ENCODE assay signal across 9 mouse cellular contexts in the genomic region with DNA sequence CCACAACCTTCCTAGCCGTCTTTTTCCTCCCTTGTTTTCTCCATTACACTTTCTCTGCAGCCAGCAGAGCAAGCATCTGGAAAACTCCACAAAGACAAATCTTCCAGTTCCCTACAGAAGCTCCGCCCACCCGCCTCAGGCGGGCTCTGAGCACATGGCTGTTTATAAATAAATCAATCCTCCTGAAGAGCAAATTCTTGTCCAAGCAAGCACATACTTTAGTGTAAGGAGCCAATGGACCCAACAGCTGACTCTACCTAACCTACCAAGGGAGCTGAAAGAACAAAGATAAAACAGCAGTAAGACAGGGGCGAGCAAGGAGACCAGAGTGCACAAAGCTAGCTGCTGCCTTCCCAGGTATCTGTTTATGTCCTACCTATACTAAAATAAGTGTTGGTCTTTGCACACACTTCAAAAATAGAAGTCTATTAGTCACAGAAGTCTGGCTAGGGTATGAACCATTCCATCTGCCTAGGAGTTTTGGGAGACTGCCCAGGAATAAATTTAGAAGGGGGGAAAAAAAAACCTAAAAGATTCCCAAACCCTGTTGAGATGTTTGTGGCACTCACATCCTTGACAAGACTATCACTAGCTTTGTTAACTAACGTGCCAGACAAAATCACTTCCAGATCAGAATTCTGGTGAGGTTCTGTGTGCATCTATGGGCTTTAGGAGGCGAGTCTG. TPM values are rescaled to one million over a fixed set of nuclear protein-coding genes. Genes with fewer than 3 reads are reported as not detected.
A peak's percentile ranks its signal among the peaks of the same experiment; 100 is the strongest.
DNase-seq lines count a peak whose midpoint lies in the region; ATAC-seq and TF ChIP-seq lines count a peak whose summit lies in the region.
"Had no signal": no experiment of that assay in that cellular context is flagged by ENCODE, and none has a peak within 500 bp of the region (broad histone marks: within the 10 kb centered on the region; RNA-seq: fewer than 3 reads in every experiment).

No protein-coding gene starts in this region.

- no peaks in the 10 kb centered on the region for H3K36me3 ChIP-seq in kidney, adult 2 months (ENCODE audit: control insufficient read depth, insufficient read depth, low read length)
- peaks cover 27% of the 10 kb centered on the region; the same call in 1 of the 2 replicates for H3K36me3 ChIP-seq in lung, embryonic 15.5 days

- no peak for TF ChIP-seq CTCF in kidney, adult 2 months (conservative IDR thresholded peaks at IDR 0.05; ENCODE audit: insufficient read depth, insufficient read length, low read depth, low read length)

- peak overlapping the region; percentile 70; the same call in 1 of the 2 replicates for H3K27ac ChIP-seq in kidney, adult 2 months (ENCODE audit: insufficient read depth, low read depth, low read length)
- H3K27ac ChIP-seq in lung, embryonic 15.5 days = 0 out of 2 replicates have a peak overlapping the region, but pooled peaks have one; percentile 1

- peak; percentile 44 for DNase-seq in cerebellum, adult 9-10 months
- peak; percentile 50 to 70 for DNase-seq in frontal cortex, adult 2 months (ENCODE audit: extremely low spot score in 1 of 2, low spot score in 1 of 2)
- DNase-seq in kidney, adult 2 months = peak; percentile 74
- no peak for DNase-seq in ovary, adult 18-20 months (ENCODE audit: low spot score)
- DNase-seq in embryo, embryonic 10 days (ENCODE audit: low spot score) = no peak
- no peak for DNase-seq in urinary bladder, postnatal 10 days (ENCODE audit: low spot score)

- peaks cover 3% of the 10 kb centered on the region; the same call in 1 of the 2 replicates for H3K4me1 ChIP-seq in kidney, adult 2 months (ENCODE audit: control insufficient read depth, insufficient read depth, low read length)
- H3K4me1 ChIP-seq in lung, embryonic 15.5 days = peaks cover 7% of the 10 kb centered on the region

- no peak overlapping the region for H3K4me3 ChIP-seq in kidney, adult 2 months (ENCODE audit: insufficient read depth, low read depth, low read length)
- no peak overlapping the region for H3K4me3 ChIP-seq in lung, embryonic 15.5 days

- no peak for TF ChIP-seq POLR2A in kidney, adult 2 months (IDR thresholded peaks at IDR 0.05; ENCODE audit: low read depth, low read length)

- no peak for ATAC-seq in cerebellum, adult (ENCODE audit: insufficient number of reproducible peaks, low FRiP score, low TSS enrichment)
- ATAC-seq in lung, embryonic 15.5 days (ENCODE audit: borderline replicate concordance, extremely low read depth, low FRiP score, low TSS enrichment) = no peak

- H3K9ac ChIP-seq in lung, embryonic 15.5 days = no peak overlapping the region

- 57% methylated on average over 7 of the region's 7 CpGs for WGBS in kidney, adult 2 months
- 54% methylated on average over 7 of the region's 7 CpGs for WGBS in lung, embryonic 15.5 days

- H3K9me3 ChIP-seq in lung, embryonic 15.5 days = no peaks in the 10 kb centered on the region

- H3K27me3 ChIP-seq in kidney, adult 2 months (replicated peaks; ENCODE audit: control insufficient read depth, insufficient read depth, low read length) = no peaks in the 10 kb centered on the region
- no peaks in the 10 kb centered on the region for H3K27me3 ChIP-seq in lung, embryonic 15.5 days
- H3K27me3 ChIP-seq: CH12.LX had no signal

- no peak overlapping the region for H3K4me2 ChIP-seq in lung, embryonic 15.5 days

RNA-seq across cellular contexts. Expression of a gene that starts 36.2 kb away (rescaled TPM):
- polyA plus RNA-seq in frontal cortex, adult 2 months (2012; rRNA removed) = 10.9 and 11.0 TPM in 2 replicates
- polyA plus RNA-seq in kidney, adult 2 months (2012; rRNA removed) = 13.3 and 15.9 TPM in 2 replicates
- polyA plus RNA-seq in lung, embryonic 15.5 days (2015; fragmentation: Nextera tagmentation; extraction: Ambion mirVana) = 8.0 and 10.7 TPM in 2 replicates

Comparison
In these comparisons a context has a peak if more than half of its experiments do, and no peak if none do; other contexts are left out.
1. DNase-seq: peak in cerebellum, adult 9-10 months (single experiment), frontal cortex, adult 2 months (2 of 2) and kidney, adult 2 months (single experiment); none in ovary, adult 18-20 months (single experiment), embryo, embryonic 10 days (single experiment) and urinary bladder, postnatal 10 days (single experiment).